Mouse (Mus musculus): Measurements from ENCODE around the gene Ndufb5.

DNA sequence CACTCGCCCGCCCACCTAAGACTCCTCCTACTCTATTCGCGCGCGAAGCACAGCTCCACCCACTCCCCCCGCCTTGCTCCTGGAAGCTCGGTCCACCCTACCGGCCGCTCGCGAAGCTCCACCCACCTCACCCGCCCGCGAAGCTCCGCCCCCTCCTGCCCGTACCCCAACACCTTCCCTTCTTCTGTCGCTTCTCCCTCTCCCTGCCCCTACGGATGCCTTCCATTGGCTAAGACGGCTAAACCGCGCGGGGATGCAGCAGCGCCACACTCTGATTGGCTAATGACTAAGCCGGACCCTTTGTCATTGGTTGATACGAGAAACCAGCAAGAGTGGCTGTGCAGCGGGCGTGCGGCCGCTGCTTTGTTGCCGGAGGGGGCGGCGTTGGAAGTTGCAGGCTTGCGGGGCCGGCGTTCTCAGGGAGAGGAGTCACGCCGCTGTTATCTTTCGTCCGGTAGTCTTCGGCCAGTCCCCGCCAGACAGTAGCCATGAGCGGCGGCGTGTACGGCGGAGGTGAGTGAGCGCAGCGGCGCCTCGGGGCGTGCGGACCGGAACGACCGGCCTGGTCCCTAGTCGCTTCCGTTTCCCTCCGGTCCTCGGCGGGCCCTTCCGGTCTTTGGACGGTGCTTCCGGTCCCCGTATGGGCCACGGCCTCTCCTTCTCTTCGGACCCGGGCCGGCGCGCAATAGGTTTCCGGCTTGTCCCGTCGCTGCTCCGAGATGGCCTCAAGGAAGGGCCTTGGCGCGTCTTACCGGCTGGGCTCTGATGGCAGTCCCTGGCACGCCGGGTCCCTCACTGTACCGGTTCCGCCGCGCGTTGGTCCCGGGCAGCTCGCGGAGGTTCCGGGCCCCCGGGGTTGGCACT lies 28.2 kb upstream of the Ndufb5 start:
- no peak for TF ChIP-seq CTCF (IDR thresholded peaks at IDR 0.05; ENCODE audit: borderline replicate concordance, extremely low read depth, insufficient read depth, insufficient read length)
- TF ChIP-seq POLR2A (IDR thresholded peaks at IDR 0.05; ENCODE audit: borderline replicate concordance, extremely low read depth, insufficient read depth, insufficient read length, poor library complexity, severe bottlenecking), result peak; percentile 49; the same call in 1 of the 2 replicates

All from brain, embryonic 14.5 days (tissue).